Mouse (Mus musculus) midbrain, embryonic 11.5 days (tissue): Measurements from ENCODE around the gene Prkcd. TPM values are rescaled to one million over a fixed set of nuclear protein-coding genes. Genes with fewer than 3 reads are reported as not detected.
A peak's percentile ranks its signal among the peaks of the same experiment; 100 is the strongest.

Source experiments
- ATAC-seq: fragments of 200-750 bp; cut with Nextera tagmentation; 2 replicates; pipeline ENCODE4 v1.8.0; 2017; ENCODE audit warnings: moderate TSS enrichment, moderate library complexity; ENCODE audit not compliant: low FRiP score
- DNase-seq: peaks from one replicate; pipeline ENCODE4 v3.0.0; 2015; ENCODE audit warnings: low spot score; ENCODE audit errors: missing footprints
- H3K27ac ChIP-seq: fragments of 300-500 bp; sonication (generic); 2 replicates; pipeline ENCODE4 v1.5.1; 2014; ENCODE audit warnings: low read depth, low read length
- H3K27me3 ChIP-seq: fragments of 300-500 bp; sonication (generic); 2 replicates; pipeline ENCODE4 v1.6.1; 2014; ENCODE audit warnings: mild to moderate bottlenecking, low read length, moderate library complexity, mixed read lengths; ENCODE audit not compliant: control insufficient read depth, insufficient read depth
- H3K36me3 ChIP-seq: fragments of 300-500 bp; sonication (generic); 2 replicates; pipeline ENCODE4 v1.6.1; 2014; ENCODE audit warnings: mild to moderate bottlenecking, low read length, moderate library complexity, mixed read lengths; ENCODE audit not compliant: control insufficient read depth, insufficient read depth
- H3K4me1 ChIP-seq: fragments of 300-500 bp; sonication (generic); 2 replicates; pipeline ENCODE4 v1.6.1; 2014; ENCODE audit warnings: low read length; ENCODE audit not compliant: control insufficient read depth, insufficient read depth
- H3K4me2 ChIP-seq: fragments of 300-500 bp; sonication (generic); 2 replicates; pipeline ENCODE4 v1.6.1; 2014; ENCODE audit warnings: mild to moderate bottlenecking, moderate library complexity
- H3K4me3 ChIP-seq: fragments of 300-500 bp; sonication (generic); 2 replicates; pipeline ENCODE4 v1.5.1; 2014; ENCODE audit warnings: low read depth, low read length
- H3K9ac ChIP-seq: fragments of 300-500 bp; sonication (generic); 2 replicates; pipeline ENCODE4 v1.6.1; 2014; ENCODE audit warnings: low read length
- H3K9me3 ChIP-seq: fragments of 300-500 bp; sonication (generic); 2 replicates; pipeline ENCODE4 v1.6.1; 2016; ENCODE audit warnings: low read length; ENCODE audit not compliant: control insufficient read depth
- WGBS: fragments of 180-500 bp; shearing (Covaris S2); extraction: QIAGEN DNeasy Blood & Tissue Kit; methylation state at CpG from one replicate; pipeline ENCODE4 v1.1.7; 2014; 5-methylcytosine and 5-hydroxymethylcytosine counted together
- polyA plus RNA-seq: library from polyadenylated mRNA; unstranded; fragments of >200 nt; fragmentation: Nextera tagmentation; extraction: Ambion mirVana; gene quantifications from 2 replicates; pipeline ENCODE4 v1.2.1, GENCODE M21; 2014

The Prkcd gene
- polyA plus RNA-seq, 1 experiment from 2014 or later = 20.1 TPM

DNA sequence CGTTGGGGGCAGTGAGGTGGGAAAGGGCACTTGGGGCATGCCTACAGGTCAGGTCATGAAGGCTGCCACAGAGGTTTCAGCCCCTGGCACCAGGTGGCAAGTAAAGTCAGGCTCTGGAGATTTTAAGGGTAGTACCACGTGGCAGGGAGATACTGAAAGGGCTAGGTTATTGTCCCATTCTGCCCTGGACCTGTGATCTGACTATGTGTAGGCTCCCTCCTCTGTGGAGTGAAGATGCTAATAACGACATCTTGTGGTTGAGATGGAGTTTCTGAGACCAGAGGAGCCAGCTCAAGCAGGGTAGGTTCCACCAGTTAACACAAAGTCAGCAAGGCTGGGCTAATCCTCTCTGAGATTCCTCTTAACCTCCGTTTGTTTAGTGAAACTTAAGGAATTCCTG, 3.8 kb upstream of the Prkcd start:
- 38% methylated on average over 4 of the region's 4 CpGs for WGBS
- H3K4me1 ChIP-seq = peaks cover 15% of the 10 kb centered on the region
- no peak overlapping the region for H3K4me3 ChIP-seq
- H3K27me3 ChIP-seq = peaks cover 9% of the 10 kb centered on the region
- H3K9ac ChIP-seq = no peak overlapping the region
- DNase-seq (no peak), ATAC-seq (no peak)
- H3K36me3 ChIP-seq = no peaks in the 10 kb centered on the region
- H3K27ac ChIP-seq = no peak overlapping the region
- no peak overlapping the region for H3K4me2 ChIP-seq
- H3K9me3 ChIP-seq = no peaks in the 10 kb centered on the region

DNA sequence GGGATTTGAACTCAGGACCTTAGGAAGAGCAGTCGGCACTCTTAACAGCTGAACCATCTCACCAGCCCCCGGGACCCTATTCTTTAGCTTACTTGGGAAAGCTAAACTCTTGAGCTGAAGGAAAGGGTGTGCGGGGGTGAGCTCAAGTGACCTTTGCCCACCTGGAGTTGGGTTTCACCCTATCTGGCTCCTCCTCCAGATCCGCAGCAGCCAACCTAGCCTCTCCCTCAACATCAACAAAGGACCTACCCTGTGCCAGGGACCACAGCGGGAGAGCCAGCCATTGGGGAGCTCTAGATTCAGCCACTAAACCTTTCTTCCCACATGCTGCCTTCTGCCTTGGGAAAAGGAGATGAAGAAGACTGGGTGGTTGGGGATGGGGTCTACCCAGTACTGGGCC, 2.2 kb upstream of the Prkcd start:
- Histone ChIP-seq H3K27ac (no peak overlapping the region), H3K4me2 (no peak overlapping the region), H3K36me3 (no peaks in the 10 kb centered on the region), H3K4me1 (peaks cover 18% of the 10 kb centered on the region), H3K9ac (no peak overlapping the region), H3K4me3 (no peak overlapping the region), H3K27me3 (peaks cover 9% of the 10 kb centered on the region), H3K9me3 (no peaks in the 10 kb centered on the region)
- 93% methylated on average over 5 of the region's 5 CpGs for WGBS
- ATAC-seq (no peak), DNase-seq (no peak)

DNA sequence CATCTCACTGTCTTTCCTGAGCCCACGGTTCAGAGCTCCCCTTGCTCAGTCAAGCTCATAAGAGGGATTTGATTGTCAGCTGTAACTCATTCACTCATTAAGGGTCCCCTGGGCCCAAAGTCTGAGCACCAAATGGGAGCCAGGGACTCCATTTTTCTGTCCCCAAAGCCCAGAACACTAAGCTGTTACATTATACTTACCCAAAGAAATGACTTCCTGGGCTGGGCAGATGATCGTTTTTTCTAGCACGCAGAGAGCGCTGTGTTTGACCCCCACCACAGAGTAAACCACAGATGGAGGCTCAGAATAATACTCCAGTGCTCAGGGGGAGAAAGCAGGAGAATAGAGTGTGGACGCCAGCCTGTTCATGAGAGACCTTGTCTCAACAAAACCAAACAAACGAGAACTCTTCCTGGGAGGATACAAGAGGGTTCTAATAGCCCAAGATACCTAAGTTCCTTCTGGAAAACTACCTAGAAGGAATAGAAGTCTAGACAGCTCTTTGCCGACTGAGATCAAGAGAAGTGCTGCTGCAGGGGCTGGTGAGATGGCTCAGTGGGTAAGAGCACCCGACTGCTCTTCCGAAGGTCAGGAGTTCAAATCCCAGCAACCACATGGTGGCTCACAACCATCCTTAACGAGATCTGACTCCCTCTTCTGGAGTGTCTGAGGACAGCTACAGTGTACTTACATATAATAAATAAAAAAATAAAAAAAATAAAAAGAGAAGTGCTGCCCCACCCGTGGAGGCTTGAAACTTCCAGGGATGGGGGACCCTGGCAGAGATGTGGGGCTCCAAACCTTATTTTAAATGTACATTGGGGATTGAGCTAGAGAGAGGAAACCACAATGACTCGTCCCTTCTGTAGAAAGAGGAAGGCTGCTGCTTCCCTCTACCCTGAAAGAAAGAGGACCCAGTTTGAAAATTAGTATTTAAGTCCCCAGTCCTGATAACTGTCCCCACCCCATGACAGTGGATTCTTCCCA, 1.0 kb upstream of the Prkcd start:
- Histone ChIP-seq H3K4me2 (peak overlapping the region; percentile 56), H3K36me3 (no peaks in the 10 kb centered on the region), H3K27me3 (peaks cover 9% of the 10 kb centered on the region), H3K9me3 (no peaks in the 10 kb centered on the region), H3K4me3 (peak overlapping the region; percentile 41), H3K9ac (no peak overlapping the region), H3K4me1 (peaks cover 18% of the 10 kb centered on the region), H3K27ac (no peak overlapping the region)
- no peak for DNase-seq
- WGBS = 56% methylated on average over 12 of the region's 12 CpGs
- no peak for ATAC-seq

DNA sequence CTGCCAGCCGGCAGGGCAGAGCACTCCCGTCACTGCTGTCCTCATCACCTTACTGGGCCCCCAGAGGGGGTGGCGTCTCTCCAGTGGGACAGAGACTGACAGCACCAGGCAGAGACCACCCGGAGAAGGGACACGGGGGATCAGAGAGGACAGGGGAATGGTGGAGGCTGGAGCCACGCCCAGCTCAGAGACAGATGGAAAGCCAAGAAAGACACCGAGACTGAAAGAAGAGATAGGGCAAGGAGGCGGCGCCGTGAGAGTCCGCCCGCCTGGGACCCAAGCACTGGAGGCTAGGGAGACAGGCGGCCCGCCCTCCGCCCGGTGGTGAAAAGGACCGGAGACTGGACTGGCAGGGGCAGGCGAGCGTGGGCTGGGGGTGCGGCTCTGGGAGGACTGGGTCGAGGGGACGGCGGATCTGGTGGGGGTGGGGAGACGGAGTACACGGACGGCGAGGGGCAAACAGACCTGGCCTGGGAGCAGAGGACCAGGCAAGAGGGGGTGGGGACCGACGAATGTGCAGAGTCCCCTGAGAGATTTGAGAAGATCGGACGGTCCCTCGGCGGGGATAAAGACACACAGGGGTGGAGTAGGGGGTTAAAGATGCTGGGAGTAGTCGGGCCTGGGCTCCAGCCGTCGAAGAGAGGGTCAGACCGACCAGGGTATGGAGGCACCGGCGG, 741 bp downstream of the Prkcd start:
- ATAC-seq (peak; percentile 71), DNase-seq (peak; percentile 95)
- H3K4me3 ChIP-seq = peak overlapping the region; percentile 41
- WGBS = 1% methylated on average over 38 of the region's 39 CpGs
- H3K36me3 ChIP-seq = no peaks in the 10 kb centered on the region
- H3K4me1 ChIP-seq = peaks cover 18% of the 10 kb centered on the region
- H3K27me3 ChIP-seq = peaks cover 9% of the 10 kb centered on the region
- H3K9ac ChIP-seq = peak overlapping the region; percentile 58
- H3K9me3 ChIP-seq = no peaks in the 10 kb centered on the region
- H3K27ac ChIP-seq = no peak overlapping the region
- peak overlapping the region; percentile 56 for H3K4me2 ChIP-seq

DNA sequence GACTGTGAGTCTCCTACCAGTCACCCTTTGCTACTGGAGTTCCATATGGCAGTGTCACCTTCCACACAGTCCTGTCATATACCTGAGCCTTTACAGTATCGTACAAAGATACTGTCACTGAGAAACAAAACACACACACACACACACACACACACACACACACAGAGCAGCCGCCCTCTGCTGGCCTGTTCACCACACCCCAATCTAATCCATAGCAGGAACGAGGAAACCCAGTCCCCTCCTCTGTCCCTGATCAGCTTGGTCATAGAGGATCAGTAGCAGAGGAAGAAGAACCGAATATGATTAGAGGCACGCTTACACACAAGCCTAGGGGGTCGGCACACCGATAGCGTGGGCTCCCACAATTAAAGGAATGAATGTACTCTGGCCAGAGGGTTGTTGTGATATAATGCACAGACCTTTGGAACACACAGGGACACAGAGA, 1.7 kb downstream of the Prkcd start:
- peaks cover 9% of the 10 kb centered on the region for H3K27me3 ChIP-seq
- no peaks in the 10 kb centered on the region for H3K9me3 ChIP-seq
- H3K27ac ChIP-seq = no peak overlapping the region
- DNase-seq = no peak
- peaks cover 18% of the 10 kb centered on the region for H3K4me1 ChIP-seq
- H3K4me3 ChIP-seq = no peak overlapping the region
- H3K4me2 ChIP-seq = no peak overlapping the region
- no peaks in the 10 kb centered on the region for H3K36me3 ChIP-seq
- ATAC-seq = no peak
- WGBS = 69% methylated on average over 8 of the region's 8 CpGs
- no peak overlapping the region for H3K9ac ChIP-seq

DNA sequence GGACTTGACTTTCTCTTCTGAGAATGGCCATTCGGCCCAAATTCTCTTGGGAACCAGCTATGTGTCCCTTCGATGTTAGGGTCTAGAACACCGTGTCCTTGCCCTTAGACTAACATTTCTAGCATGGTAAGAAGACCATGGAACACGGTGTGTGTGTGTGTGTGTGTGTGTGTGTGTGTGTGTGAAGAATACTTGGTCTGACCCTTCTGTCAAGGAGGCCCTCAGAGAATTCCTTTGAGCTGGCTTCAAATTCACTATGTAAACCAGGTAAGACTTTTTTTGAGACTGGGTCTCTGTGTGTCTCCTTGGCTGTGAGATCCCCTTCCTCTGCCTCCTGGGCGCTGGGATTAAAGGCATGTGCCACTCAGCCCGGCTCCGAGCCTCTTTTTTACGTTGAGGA, 3.5 kb downstream of the Prkcd start:
- Histone ChIP-seq H3K27ac (no peak overlapping the region), H3K4me3 (no peak overlapping the region), H3K4me1 (peaks cover 18% of the 10 kb centered on the region), H3K27me3 (peaks cover 9% of the 10 kb centered on the region), H3K36me3 (no peaks in the 10 kb centered on the region), H3K9me3 (no peaks in the 10 kb centered on the region), H3K4me2 (no peak overlapping the region), H3K9ac (no peak overlapping the region)
- 87% methylated on average over 8 of the region's 8 CpGs for WGBS
- no peak for ATAC-seq
- DNase-seq = no peak

DNA sequence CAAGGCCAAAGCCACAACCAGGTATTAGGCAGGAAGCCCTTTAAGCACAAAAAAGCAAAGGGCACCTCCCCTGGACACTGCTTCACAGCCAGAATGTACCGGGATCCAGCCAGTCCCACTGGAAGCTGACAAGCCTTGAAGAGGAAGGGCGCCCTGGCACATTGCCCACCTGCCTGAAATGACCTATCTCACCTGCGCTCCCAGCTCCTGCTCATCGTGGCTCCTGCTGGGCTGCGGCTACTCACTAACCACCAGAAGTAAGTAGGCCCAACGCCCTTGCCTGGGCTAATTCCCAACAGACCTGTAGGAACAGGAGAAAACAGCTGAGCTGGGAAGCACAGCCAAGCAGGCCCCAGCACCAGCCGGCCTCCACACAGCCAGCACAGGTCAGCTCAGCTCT, 3.9 kb downstream of the Prkcd start:
- Histone ChIP-seq H3K27ac (no peak overlapping the region), H3K4me1 (peaks cover 18% of the 10 kb centered on the region), H3K4me3 (no peak overlapping the region), H3K9ac (no peak overlapping the region), H3K27me3 (peaks cover 9% of the 10 kb centered on the region), H3K9me3 (no peaks in the 10 kb centered on the region), H3K4me2 (no peak overlapping the region), H3K36me3 (no peaks in the 10 kb centered on the region)
- 86% methylated on average over 7 of the region's 7 CpGs for WGBS
- ATAC-seq (no peak), DNase-seq (no peak)

DNA sequence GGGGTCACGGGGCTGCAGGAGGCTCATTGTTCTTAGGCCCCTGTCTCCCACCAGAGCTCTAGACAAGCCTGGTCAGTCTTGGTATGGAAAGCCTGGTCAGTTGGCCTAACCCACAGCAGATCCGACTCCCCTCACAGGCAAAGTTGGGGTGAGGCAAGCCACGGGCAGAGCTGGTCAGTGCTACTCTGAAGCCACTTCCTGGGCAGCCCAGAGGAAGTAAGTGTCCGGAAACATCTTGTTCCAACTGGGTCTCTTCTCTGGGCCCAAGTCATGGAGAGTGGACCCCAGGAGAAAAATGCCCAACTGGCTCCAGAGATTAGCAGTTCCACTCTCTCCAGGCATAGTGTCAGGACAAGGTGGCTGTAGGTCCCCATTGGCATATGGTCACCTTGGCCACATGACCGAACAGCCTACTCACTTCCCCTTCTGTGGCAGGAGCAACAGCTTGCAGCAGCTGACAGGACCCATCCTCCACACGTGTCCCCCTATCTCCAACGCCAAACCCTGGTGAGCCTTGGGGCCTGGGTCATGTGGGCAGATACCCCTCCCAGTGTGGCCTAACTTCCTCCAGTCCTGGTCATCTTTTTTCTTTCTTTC, 5.9 kb downstream of the Prkcd start:
- H3K4me1 ChIP-seq = peaks cover 5% of the 10 kb centered on the region; the same call in 1 of the 2 replicates
- H3K4me2 ChIP-seq = no peak overlapping the region
- H3K36me3 ChIP-seq = no peaks in the 10 kb centered on the region
- H3K9me3 ChIP-seq = no peaks in the 10 kb centered on the region
- H3K27me3 ChIP-seq = no peaks in the 10 kb centered on the region
- H3K27ac ChIP-seq = no peak overlapping the region
- H3K9ac ChIP-seq = no peak overlapping the region
- WGBS = 81% methylated on average over 7 of the region's 7 CpGs
- no peak for DNase-seq
- no peak for ATAC-seq
- no peak overlapping the region for H3K4me3 ChIP-seq
